Mouse (Mus musculus): ENCODE measurements around the gene Gja1.
"Not testable (repeated sequence)": the region's sequence is repeated elsewhere in the genome, so short reads cannot be mapped to it uniquely, and the experiment has no call there.

The Gja1 gene

GRCm38 (mm10) chr10:56377097-56377965, at the start of gene Gja1:
Gene Gja1, plus strand, starts transcription at chr10:56377330.
- DNase-seq (ENCODE audit: low spot score): peak; percentile 31

- peak; percentile 44 for DNase-seq (ENCODE audit: low spot score)
Observed at GRCm38 (mm10) chr10:56338851-56339489, 38.2 kb upstream of the Gja1 start.

- no peak for DNase-seq (ENCODE audit: low spot score)
Observed at GRCm38 (mm10) chr10:56360472-56360871, 16.7 kb upstream of the Gja1 start.

DNA sequence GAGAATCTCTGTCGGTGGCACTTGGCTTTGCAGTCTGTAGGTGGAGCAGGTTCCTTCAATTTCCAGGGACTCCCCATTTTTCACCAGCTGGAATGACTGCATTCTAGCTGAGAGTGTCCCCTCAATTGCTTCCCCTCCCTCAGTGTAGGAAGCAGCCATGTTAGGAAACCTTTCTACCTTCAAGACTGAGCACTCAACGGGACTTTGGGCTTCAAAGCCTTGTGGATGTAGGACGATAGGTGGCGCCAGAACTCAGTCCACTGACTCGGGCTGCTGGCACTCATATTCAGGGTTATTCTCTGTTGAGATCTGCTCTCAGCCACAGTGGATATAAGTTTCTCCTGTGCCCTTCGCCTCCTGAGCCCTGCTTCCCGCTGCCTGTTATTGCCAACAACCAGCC, 8.1 kb upstream of the Gja1 start:
- peak; percentile 26 for DNase-seq (ENCODE audit: low spot score)

DNA sequence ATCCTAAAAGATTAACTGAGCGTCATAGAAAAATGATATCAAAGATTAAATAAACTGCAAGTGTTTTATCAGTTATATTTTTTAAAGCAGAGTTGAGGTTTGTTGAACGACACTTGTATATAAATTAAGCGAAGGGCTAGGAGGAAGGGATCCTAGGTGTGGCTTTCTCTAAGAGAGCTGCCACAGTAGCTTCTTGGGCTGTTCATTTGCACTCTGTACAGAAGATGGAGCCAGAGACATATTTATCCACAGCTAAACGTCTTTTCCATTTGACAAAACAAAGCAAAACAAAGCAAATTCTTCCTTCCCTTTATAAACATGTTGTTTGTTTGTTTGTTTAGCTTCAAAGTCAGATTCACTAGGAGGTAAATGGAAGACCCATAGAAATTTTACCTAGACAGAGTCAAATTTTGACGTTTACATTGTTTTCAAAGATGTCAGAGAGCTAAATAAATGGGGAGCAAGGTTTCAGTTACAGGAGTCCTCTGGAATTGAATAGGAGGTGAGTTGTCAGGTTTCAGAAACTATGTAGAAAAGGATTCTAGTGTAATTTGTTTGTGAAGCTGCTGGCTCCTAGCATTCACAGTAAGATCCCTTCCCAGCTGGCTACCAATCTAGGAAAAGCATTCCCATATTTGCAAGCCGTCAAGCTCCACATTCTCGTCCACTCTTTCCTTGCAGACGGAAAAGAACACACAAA, 4.0 kb upstream of the Gja1 start:
- DNase-seq (ENCODE audit: low spot score): no peak

GRCm38 (mm10) chr10:56374169-56374568, 3.0 kb upstream of the Gja1 start:
- DNase-seq (ENCODE audit: low spot score): no peak

DNA sequence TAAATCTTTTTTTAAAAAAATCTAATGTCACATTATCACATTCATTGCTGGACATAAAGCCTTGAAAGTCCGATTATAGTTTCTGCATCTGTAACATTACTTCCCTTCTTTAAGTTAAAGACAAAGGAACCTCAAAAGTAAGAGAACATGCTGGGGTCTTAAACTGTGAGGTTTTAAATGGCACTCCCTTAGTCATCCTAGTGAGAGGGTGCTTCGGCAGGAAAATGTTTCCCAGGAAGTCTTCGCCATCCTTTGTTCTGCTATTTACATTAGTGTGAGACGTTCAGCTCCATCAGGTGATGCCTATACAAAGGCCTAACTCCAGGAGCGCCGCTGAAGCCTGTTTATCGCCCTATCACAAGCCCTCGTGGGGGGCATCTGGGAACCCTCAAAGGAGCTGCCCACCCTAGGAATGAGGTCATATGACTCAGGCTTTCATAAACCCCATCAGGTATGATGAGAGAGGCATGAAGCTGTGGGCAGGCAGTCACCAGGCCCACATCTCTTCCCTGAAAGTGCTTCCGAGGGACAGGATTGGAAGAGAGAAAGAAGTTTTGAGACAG, 1.1 kb upstream of the Gja1 start:
- DNase-seq (ENCODE audit: low spot score): no peak

DNA sequence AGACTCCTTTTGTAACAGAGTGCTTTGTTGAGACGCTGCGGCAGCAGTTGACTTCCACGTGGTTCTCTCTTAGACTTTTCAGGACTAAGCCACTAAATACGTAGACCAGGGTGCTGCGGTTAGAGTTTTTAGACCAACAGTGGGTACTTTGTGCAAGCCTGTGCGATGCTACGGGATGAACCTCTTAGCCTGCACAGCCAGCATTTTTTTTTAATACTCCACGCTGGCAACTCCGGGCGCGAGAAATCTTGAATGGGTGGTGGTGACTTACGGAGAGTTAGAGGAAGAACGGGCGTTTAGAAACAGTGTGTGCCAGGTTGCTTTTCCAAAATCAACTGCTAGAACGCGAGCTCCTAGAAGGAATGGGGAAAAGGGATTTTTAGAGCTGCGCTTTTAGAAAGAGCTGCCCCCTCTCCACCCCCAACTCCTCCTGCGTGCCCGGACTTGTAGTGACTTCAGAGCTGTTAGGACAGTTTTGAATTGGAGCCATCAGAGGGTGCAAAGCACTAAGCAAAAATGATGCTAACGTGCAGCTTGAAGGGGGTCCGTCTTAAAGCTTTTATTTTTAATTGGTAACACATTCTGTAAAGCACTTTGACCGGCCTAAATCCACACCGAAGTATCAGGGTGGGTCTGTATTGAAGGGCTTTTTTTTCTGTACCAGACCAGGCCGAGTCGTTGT, 977 bp downstream of the Gja1 start:
- DNase-seq (ENCODE audit: low spot score): peak; percentile 13

GRCm38 (mm10) chr10:56378648-56379254, 1.6 kb downstream of the Gja1 start:
- DNase-seq (ENCODE audit: low spot score): no peak

GRCm38 (mm10) chr10:56379720-56380119, 2.6 kb downstream of the Gja1 start:
- DNase-seq (ENCODE audit: low spot score): no peak

DNA sequence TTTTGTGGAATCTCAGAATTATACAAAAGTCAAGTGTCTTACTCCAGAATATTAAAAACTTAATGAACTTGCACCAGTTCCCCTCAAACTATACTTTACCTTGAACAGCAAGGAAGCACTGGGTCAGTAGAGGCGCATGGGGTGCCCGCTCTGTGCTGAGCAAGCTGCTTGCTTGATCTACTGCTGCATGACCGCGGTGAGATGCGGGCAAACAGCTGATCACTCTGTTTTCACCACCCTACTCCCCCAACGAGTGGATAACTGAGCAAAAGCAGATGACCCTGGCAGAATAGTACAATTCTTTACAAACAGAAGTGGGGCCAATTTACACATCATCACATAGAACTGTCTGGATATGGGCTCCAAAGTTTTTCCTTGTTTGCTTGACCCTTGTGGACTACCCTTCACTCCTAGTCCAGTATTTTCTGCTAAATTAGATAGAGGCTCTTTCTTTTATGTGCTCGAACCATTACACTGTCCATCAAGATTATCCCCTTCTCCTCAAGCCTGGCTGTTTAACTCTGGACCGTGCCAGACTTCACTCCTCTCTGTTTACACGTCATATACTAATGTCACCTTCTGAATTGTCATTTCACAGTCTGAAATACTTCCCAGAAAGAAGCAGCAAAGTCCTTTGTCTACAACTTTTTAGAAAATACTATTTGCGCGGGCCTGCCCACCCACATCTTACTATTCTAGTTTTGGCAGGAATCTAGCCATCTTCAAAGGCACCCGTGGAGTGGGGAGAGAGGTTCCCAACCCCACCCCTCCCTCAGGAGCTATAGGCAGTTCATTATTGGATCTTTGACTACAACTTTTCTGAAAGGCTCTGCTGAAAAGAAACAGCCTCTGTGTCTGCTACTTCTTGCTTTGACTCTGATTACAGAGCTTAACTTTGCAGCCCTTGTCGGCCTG, 8.3 kb downstream of the Gja1 start:
- DNase-seq (ENCODE audit: low spot score): no peak

DNA sequence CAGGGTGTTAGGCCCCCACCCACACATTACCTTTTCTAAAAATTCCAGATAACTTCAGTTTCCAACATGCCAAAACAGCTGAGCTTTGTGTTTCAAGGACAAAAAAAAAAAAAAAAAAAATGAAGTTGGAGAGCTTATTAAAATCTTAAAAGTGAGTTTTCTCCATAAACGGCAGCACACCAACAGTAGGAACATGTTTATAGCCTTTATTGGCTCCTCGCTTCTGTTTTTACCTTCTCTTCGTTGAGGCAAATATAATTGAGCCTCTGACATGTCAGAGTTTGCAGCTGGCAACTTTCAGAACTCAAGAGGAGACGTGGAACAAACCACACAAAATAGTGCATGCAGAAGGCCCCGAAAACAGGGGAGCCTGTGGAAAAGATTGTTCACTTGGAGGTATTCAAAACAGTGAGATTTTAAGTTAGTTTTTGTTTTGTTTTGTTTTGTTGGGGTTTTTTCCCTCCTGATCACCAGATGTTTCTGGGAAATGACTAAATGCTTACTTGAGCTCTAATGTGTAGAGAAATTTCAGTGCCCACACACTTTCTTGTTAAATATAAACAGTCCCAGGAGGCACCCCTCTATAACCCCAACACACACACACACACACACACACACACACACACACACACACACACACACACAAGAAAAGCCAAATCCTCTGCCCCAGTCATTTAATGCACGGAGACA, 16.1 kb downstream of the Gja1 start:
- DNase-seq (ENCODE audit: low spot score): no peak

DNA sequence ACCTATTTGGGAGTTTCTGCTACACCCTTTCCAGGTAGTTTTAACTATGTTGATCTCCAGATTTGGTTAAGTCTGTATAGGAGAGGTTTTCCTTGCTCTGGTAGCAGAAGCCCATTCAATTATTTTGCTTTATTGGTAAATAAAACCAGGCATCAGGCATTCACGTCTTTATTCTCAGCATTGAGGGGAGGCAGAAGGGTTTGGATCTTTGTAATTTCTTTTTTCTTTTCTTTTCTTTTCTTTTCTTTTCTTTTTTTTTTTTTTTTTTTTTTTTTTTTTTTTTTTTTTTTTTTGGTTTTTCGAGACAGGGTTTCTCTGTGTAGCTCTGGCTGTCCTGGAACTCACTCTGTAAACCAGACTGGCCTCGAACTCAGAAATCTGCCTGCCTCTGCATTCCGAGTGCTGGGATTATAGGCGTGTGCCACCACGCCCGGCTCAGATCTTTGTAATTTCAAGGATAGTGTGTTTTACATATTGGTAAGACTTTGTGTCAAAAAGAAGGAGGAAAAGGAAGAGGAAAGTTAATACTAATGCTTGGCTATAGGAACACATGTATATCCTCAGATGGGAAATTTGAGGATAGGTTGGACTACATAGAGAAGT, 16.8 kb downstream of the Gja1 start:
- DNase-seq (ENCODE audit: low spot score): not testable (repeated sequence)

GRCm38 (mm10) chr10:56397875-56398274, 20.7 kb downstream of the Gja1 start:
- DNase-seq (ENCODE audit: low spot score): no peak

GRCm38 (mm10) chr10:56398310-56398709, 21.2 kb downstream of the Gja1 start:
- no peak for DNase-seq (ENCODE audit: low spot score)

- DNase-seq (ENCODE audit: low spot score): not testable (repeated sequence)
Observed at GRCm38 (mm10) chr10:56401396-56401795, 24.3 kb downstream of the Gja1 start.

DNA sequence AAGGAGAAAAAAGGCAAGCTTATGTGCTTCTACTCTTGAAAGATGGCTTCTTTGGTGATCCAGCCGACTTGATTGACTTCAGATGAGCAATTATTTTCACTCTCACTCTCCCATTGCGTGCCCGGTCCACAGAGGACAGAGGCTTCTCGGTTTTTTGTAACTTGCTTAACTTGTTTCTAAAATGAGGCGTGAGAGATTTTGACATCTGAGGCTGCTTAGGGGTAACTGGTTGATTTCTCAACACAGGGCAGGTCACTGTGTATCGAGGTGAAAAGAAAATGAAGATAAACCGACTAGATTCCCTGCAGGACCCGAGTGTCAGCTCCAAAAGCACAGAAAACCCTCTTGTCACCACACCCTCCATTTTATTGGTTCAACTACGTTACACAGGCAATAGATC, 28.8 kb downstream of the Gja1 start:
- DNase-seq (ENCODE audit: low spot score): no peak

DNA sequence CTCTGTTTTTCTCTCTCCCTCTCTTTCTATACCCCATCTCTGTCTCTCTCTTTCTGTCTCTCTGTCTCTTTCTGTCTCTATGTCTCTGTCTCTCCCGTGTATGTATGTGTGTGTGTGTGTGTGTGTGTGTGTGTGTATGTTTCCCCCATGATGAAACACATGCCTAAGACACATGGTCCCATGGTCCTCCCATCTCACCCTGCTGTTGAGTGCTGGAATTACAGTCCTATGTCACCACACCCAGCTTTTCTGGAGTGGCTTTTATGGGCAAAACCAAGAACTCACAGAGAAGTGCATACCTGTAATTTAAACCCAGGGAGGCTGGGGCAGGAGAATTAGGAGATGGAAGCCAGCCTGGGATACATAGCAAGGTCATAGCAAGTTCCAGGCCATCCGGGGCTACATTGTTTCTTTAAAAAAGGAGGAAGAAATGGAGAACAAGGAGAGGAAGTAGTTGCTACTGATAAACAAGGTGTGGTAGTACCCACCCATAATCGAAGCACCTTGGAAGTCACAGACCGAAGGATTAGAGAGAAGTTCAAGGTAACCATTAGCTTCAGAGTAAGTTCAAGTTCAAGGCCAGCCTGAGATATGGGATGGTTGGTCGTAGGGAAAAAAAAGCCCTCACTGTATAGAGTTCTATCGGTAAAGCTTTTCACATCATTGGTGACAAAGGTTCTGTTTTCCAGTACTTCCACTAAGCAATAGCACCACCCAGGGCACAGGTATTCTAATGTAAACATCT, 29.4 kb downstream of the Gja1 start:
- no peak for DNase-seq (ENCODE audit: low spot score)
